Mouse (Mus musculus): ENCODE measurements around the gene Hmbs.

Hmbs gene

GRCm38 (mm10) chr9:44292490-44292889 lies 51.5 kb downstream of the Hmbs start:
- DNase-seq (ENCODE audit: low spot score in 2 of 2): peak in 1 of 2 experiments; percentile 27

- DNase-seq (ENCODE audit: low spot score in 2 of 2): no peak
Measured at GRCm38 (mm10) chr9:44288959-44289291, 55.1 kb downstream of the Hmbs start.

- DNase-seq (ENCODE audit: low spot score in 2 of 2): no peak
Measured at GRCm38 (mm10) chr9:44288076-44288958, 55.7 kb downstream of the Hmbs start, which contains the start of gene Abcg4. Gene Abcg4, minus strand, starts transcription at chr9:44288615.

- no peak for DNase-seq (ENCODE audit: low spot score in 2 of 2)
Measured at GRCm38 (mm10) chr9:44287401-44288075, 56.5 kb downstream of the Hmbs start.

GRCm38 (mm10) chr9:44287003-44287400 lies 57.0 kb downstream of the Hmbs start:
- no peak for DNase-seq (ENCODE audit: low spot score in 2 of 2)
